Mouse (Mus musculus) olfactory bulb, adult 2 months (tissue): ENCODE measurements at regions not wholly inside any gene's neighbourhood (a gene's known extent, or its start where the extent isn't known, plus 50 kb on each side); places are given as distances from the start of the nearest gene placed in this dataset.

ENCODE experiments used
- CTCF ChIP-seq: fragments of 200-500 bp; IDR thresholded peaks from 2 replicates; pipeline ENCODE4 v1.5.1; 2012; ENCODE audit warnings: low read depth, mild to moderate bottlenecking, low read length, moderate library complexity; ENCODE audit not compliant: insufficient read depth
- POLR2A ChIP-seq: fragments of 200-500 bp; IDR thresholded peaks from 2 replicates; pipeline ENCODE4 v1.6.1; 2012; ENCODE audit warnings: mild to moderate bottlenecking, low read depth, low read length, moderate library complexity; ENCODE audit not compliant: insufficient read depth

DNA sequence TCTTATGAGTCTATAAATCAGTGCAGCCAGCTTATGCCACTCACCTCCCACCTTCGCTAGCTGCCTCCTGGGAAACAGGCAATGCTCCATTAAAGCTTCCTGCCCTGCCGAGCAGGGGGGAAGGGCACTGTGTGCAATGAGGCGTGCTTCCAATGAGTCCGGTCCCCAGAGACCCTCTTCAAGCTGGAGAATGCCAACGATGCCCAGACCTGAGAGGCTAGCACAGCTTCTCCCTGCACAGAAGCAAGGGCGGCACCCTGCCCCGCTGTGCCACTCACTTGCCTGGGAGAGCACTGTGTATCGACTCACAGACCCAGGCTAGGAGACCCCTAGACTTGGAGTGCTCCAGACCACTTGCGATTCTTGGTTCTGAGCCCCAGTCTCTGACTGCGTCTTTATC is 188.3 kb downstream of the Pdcd6ip start:
- TF ChIP-seq POLR2A, result no peak
- TF ChIP-seq CTCF, result no peak
